Comparison of ENCODE assay signal across 24 mouse cellular contexts in genomic region chr12:69394456-69394855, GRCm38 (mm10). TPM values are rescaled to one million over a fixed set of nuclear protein-coding genes. Genes with fewer than 3 reads are reported as not detected.
A peak's percentile ranks its signal among the peaks of the same experiment; 100 is the strongest.
DNase-seq lines count a peak whose midpoint lies in the region; ATAC-seq and TF ChIP-seq lines count a peak whose summit lies in the region.
"Had no signal": no experiment of that assay in that cellular context is flagged by ENCODE, and none has a peak within 500 bp of the region (broad histone marks: within the 10 kb centered on the region; RNA-seq: fewer than 3 reads in every experiment).

No protein-coding gene starts in this region.

- no peak overlapping the region for H3K4me3 ChIP-seq in stomach, postnatal 0 days (ENCODE audit: low read depth, low read length)
- H3K4me3 ChIP-seq: heart, embryonic 10.5 days; hindbrain, embryonic 15.5 days; kidney, embryonic 15.5 days; lung, embryonic 15.5 days; midbrain, embryonic 12.5 days; myocyte had no signal

- no peak for TF ChIP-seq EP300 in stomach, postnatal 0 days (optimal IDR thresholded peaks at IDR 0.05)

- H3K9ac ChIP-seq in stomach, postnatal 0 days (ENCODE audit: low read length) = no peak overlapping the region
- H3K9ac ChIP-seq: forebrain, postnatal 0 days; hindbrain, embryonic 15.5 days; kidney, embryonic 15.5 days; liver, embryonic 14.5 days; lung, embryonic 15.5 days; midbrain, embryonic 12.5 days had no signal

- no peak for TF ChIP-seq CTCF in stomach, postnatal 0 days (IDR thresholded peaks at IDR 0.05; ENCODE audit: low read depth)

- intact Hi-C loops in gastrocnemius, postnatal 36 days (cut with DNase I) = no loop called here
- intact Hi-C loops in left cerebral cortex, postnatal 4 days (cut with DNase I) = no loop called here
- intact Hi-C loops in left cerebral cortex, postnatal 10 days (cut with DNase I) = no loop called here

- no peak overlapping the region for H3K4me2 ChIP-seq in stomach, postnatal 0 days (replicated peaks; ENCODE audit: low read depth)
- H3K4me2 ChIP-seq: hindbrain, embryonic 15.5 days; kidney, embryonic 15.5 days; lung, embryonic 15.5 days; midbrain, embryonic 12.5 days had no signal

- H3K27ac ChIP-seq in stomach, postnatal 0 days (replicated peaks) = no peak overlapping the region
- H3K27ac ChIP-seq: heart, embryonic 10.5 days; hindbrain, embryonic 15.5 days; kidney, embryonic 15.5 days; liver, embryonic 14.5 days; lung, embryonic 15.5 days; midbrain, embryonic 12.5 days had no signal

- no peaks in the 10 kb centered on the region for H3K36me3 ChIP-seq in stomach, postnatal 0 days (ENCODE audit: control insufficient read depth, insufficient read depth, low read length)
- H3K36me3 ChIP-seq: G1E; heart, embryonic 10.5 days; hindbrain, embryonic 15.5 days; kidney, embryonic 15.5 days; lung, embryonic 15.5 days; midbrain, embryonic 12.5 days had no signal

- no peak for ATAC-seq in stomach, postnatal 0 days (ENCODE audit: low FRiP score, low TSS enrichment)
- ATAC-seq: activated CD4-positive, CD25-positive, alpha-beta regulatory T cell, adult 4 months; forebrain, postnatal 0 days; intestine, postnatal 0 days had no signal

- H3K27me3 ChIP-seq in stomach, postnatal 0 days (ENCODE audit: control insufficient read depth, insufficient read depth, low read length) = no peaks in the 10 kb centered on the region
- H3K27me3 ChIP-seq: hindbrain, embryonic 15.5 days; kidney, embryonic 15.5 days; lung, embryonic 15.5 days; midbrain, embryonic 12.5 days had no signal

- DNase-seq in gastrocnemius, postnatal 10 days = peak; percentile 36
- no peak for DNase-seq in gastrocnemius, postnatal 36 days
- DNase-seq in left cerebral cortex, postnatal 4 days = peak; percentile 92
- no peak for DNase-seq in left cerebral cortex, postnatal 10 days (ENCODE audit: extremely low spot score in 1 of 2, low spot score in 2 of 2)
- DNase-seq in cerebellum, adult 9-10 months = peak; percentile 94
- DNase-seq in gastrocnemius, postnatal 25 days = peak; percentile 17
- DNase-seq in stomach, postnatal 0 days (ENCODE audit: low spot score) = no peak
- no peak for DNase-seq in adrenal gland, postnatal 36 days
- DNase-seq: adrenal gland, postnatal 14 days; forebrain, postnatal 0 days; heart, postnatal 10 days; right cerebral cortex, postnatal 14 days; thymus, adult 18-20 months had no signal

- WGBS in stomach, postnatal 0 days = 77% methylated on average over 6 of the region's 6 CpGs

- H3K9me3 ChIP-seq in stomach, postnatal 0 days (ENCODE audit: control insufficient read depth, low read length) = no peaks in the 10 kb centered on the region
- H3K9me3 ChIP-seq: heart, embryonic 10.5 days; hindbrain, embryonic 15.5 days; kidney, embryonic 15.5 days; lung, embryonic 15.5 days; midbrain, embryonic 12.5 days had no signal

- H3K4me1 ChIP-seq in stomach, postnatal 0 days (replicated peaks; ENCODE audit: control insufficient read depth, insufficient read depth) = no peaks in the 10 kb centered on the region
- H3K4me1 ChIP-seq: hindbrain, embryonic 15.5 days; midbrain, embryonic 12.5 days had no signal

RNA-seq across cellular contexts. Expression of gene Gm9887, which starts 22.2 kb away (rescaled TPM):
- total RNA-seq in gastrocnemius, postnatal 10 days (2021) = under 1 TPM; 0.45 to 0.54 TPM
- not detected for total RNA-seq in gastrocnemius, postnatal 36 days (2021)
- total RNA-seq in left cerebral cortex, postnatal 4 days (2021) = 1 to 10 TPM in 1 of 2 experiments, not detected in 1; 1.4 TPM
- 1 to 10 TPM; 1.4 to 1.6 TPM for total RNA-seq in left cerebral cortex, postnatal 10 days (2021)
- total RNA-seq in gastrocnemius, postnatal 25 days (2021) = not detected
- 2.4 and 4.1 TPM in 2 replicates for polyA plus RNA-seq in stomach, postnatal 0 days (2015; fragmentation: Nextera tagmentation; extraction: Ambion mirVana)
- total RNA-seq in adrenal gland, postnatal 36 days (2021) = 1 to 10 TPM in 1 of 2 experiments, not detected in 1; 1.1 TPM
- total RNA-seq: megakaryocyte progenitor cell, adult 5-6 weeks had no signal
- polyA plus RNA-seq: activated CD4-positive, CD25-positive, alpha-beta regulatory T cell, adult 4 months had no signal

RNA-seq across cellular contexts. Expression of gene Arf6, which starts 22.5 kb away (rescaled TPM):
- total RNA-seq in gastrocnemius, postnatal 10 days (2021) = 10 to 100 TPM; 42.5 to 52.1 TPM
- 10 to 100 TPM; 18.3 to 20.9 TPM for total RNA-seq in gastrocnemius, postnatal 36 days (2021)
- 10 to 100 TPM; 70.7 to 71.8 TPM for total RNA-seq in left cerebral cortex, postnatal 4 days (2021)
- 10 to 100 TPM; 61.6 to 62.8 TPM for total RNA-seq in left cerebral cortex, postnatal 10 days (2021)
- 10 to 100 TPM; 20.1 to 23.5 TPM for total RNA-seq in gastrocnemius, postnatal 25 days (2021)
- polyA plus RNA-seq in stomach, postnatal 0 days (2015; fragmentation: Nextera tagmentation; extraction: Ambion mirVana) = 97.8 and 116 TPM in 2 replicates
- 100 to 1,000 TPM; 114 to 154 TPM for total RNA-seq in adrenal gland, postnatal 36 days (2021)

RNA-seq across cellular contexts. Expression of gene Nemf, which starts 37.5 kb away (rescaled TPM):
- 10 to 100 TPM; 21.3 to 23.4 TPM for total RNA-seq in gastrocnemius, postnatal 10 days (2021)
- 10 to 100 TPM; 15.9 to 21.6 TPM for total RNA-seq in gastrocnemius, postnatal 36 days (2021)
- 10 to 100 TPM; 50.9 to 51.1 TPM for total RNA-seq in left cerebral cortex, postnatal 4 days (2021)
- total RNA-seq in left cerebral cortex, postnatal 10 days (2021) = 10 to 100 TPM; 38.2 to 40.8 TPM
- 10 to 100 TPM; 17.1 to 20.8 TPM for total RNA-seq in gastrocnemius, postnatal 25 days (2021)
- polyA plus RNA-seq in stomach, postnatal 0 days (2015; fragmentation: Nextera tagmentation; extraction: Ambion mirVana) = 46.5 and 50.0 TPM in 2 replicates
- 10 to 100 TPM; 43.7 to 45.6 TPM for total RNA-seq in adrenal gland, postnatal 36 days (2021)

Comparison
In these comparisons a context has a peak if more than half of its experiments do, and no peak if none do; other contexts are left out.
1. DNase-seq: peak in gastrocnemius, postnatal 10 days (single experiment), left cerebral cortex, postnatal 4 days (single experiment), cerebellum, adult 9-10 months (single experiment) and gastrocnemius, postnatal 25 days (single experiment); none in gastrocnemius, postnatal 36 days (0 of 2), left cerebral cortex, postnatal 10 days (0 of 2), stomach, postnatal 0 days (single experiment) and adrenal gland, postnatal 36 days (0 of 2).